Mouse (Mus musculus) liver, embryonic 15.5 days (tissue): ENCODE measurements at regions not wholly inside any gene's neighbourhood (a gene's known extent, or its start where the extent isn't known, plus 50 kb on each side); places are given as distances from the start of the nearest gene placed in this dataset. TPM values are rescaled to one million over a fixed set of nuclear protein-coding genes. Genes with fewer than 3 reads are reported as not detected.

Source experiments
- microRNA-seq: library from miRNA; unstranded; fragments of <30 nt; microRNA quantifications from one replicate; pipeline ENCODE4, GENCODE M21; 2016

Small RNA genes in the stretch of these regions (microRNA-seq; reads per million reads assigned to microRNA genes)
- not detected for gene Gm25347
